Mouse (Mus musculus) cortical plate, adult 2 months (tissue): ENCODE measurements at regions not wholly inside any gene's neighbourhood (a gene's known extent, or its start where the extent isn't known, plus 50 kb on each side); places are given as distances from the start of the nearest gene placed in this dataset.

Source experiments
- CTCF ChIP-seq: fragments of 200-500 bp; IDR thresholded peaks from 2 replicates; pipeline ENCODE4 v1.5.1; 2011; ENCODE audit warnings: mild to moderate bottlenecking, control low read depth, low read length; ENCODE audit not compliant: insufficient read depth; ENCODE audit errors: extremely low read depth
- POLR2A ChIP-seq: fragments of 200-500 bp; IDR thresholded peaks from 2 replicates; pipeline ENCODE4 v1.6.1; 2011; ENCODE audit warnings: mild to moderate bottlenecking, low read length, control low read depth; ENCODE audit not compliant: insufficient read depth; ENCODE audit errors: extremely low read depth

- no peak for TF ChIP-seq CTCF
- TF ChIP-seq POLR2A = no peak
Observed at GRCm38 (mm10) chr13:99046737-99047136, 62.4 kb upstream of the 1700024P04Rik start.
